Mouse (Mus musculus): ENCODE measurements at regions not wholly inside any gene's neighbourhood (a gene's known extent, or its start where the extent isn't known, plus 50 kb on each side); places are given as distances from the start of the nearest gene placed in this dataset.

DNA sequence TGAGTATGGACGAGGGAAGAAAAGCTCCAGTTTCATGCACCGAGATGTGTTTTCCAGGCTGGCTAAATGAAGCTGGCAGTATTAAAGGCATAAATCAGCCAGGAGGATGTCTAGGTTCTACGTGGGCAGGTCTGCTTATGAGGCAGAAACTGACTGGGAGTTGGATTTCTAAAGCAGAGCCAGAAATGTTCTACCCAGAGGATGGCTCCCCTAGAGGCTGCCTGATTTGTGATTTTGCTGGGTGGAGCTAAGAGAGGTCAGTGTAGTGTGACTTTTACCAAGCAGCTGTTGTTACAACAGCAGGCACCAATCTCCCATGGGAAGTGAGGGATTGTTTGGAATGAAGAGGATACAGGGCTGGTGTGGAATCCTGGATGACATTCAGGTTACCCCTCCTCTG, 686.0 kb downstream of the Gm9195 start:
- TF ChIP-seq GATA1 (IDR thresholded peaks at IDR 0.05; ENCODE audit: borderline replicate concordance, low read length), result no peak
- no peak for TF ChIP-seq CTCF (IDR thresholded peaks at IDR 0.05; ENCODE audit: low read depth, low read length)
- no peak for TF ChIP-seq TAL1 (conservative IDR thresholded peaks at IDR 0.05; ENCODE audit: low read depth, low read length)
- TF ChIP-seq POLR2AphosphoS5 (IDR thresholded peaks at IDR 0.05; ENCODE audit: insufficient replicate concordance, low read depth, low read length), result no peak
